Mouse (Mus musculus): ENCODE results near the gene Phactr2. TPM values are rescaled to one million over a fixed set of nuclear protein-coding genes. Genes with fewer than 3 reads are reported as not detected.

Gene Phactr2
- total and polyA plus RNA-seq, 3 experiments, result not detected

DNA sequence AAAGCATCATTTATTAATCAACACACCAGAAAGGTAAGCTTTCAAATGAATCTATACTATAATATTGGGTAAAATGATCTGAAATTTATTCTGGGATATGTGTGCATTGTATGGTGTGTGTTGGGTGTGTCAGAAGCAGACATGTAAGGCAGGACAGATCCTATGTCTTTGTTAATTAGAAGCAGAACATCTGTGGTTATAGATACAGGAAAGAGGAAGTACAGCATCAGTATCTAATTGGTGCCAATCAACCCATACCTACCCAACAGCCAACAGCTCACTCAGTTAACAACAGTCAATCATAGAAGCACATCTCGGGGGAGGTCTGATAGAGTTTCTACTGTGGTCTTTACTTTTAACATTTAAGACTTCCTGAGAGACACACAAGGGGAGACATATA is 96.3 kb downstream of the Phactr2 start:
- Histone ChIP-seq H3K79me2 (ENCODE audit: control insufficient read depth, insufficient read depth, low read length, poor library complexity) (no peaks in the 10 kb centered on the region), H3K9ac (ENCODE audit: control insufficient read depth, low read depth, low read length, poor library complexity, severe bottlenecking) (no peak overlapping the region), H3K27me3 (ENCODE audit: control insufficient read depth in 1 of 2, insufficient read depth in 2 of 2, low read length in 2 of 2) (no peaks in the 10 kb centered on the region; a peak in 1 of 4 replicates), H3K27ac (ENCODE audit: control insufficient read depth, low read depth, low read length) (no peak overlapping the region), H3K4me1 (ENCODE audit: control insufficient read depth in 1 of 2, insufficient read depth in 2 of 2, low read length in 2 of 2) (no peaks in the 10 kb centered on the region), H3K36me3 (ENCODE audit: control insufficient read depth in 1 of 2, insufficient read depth in 2 of 2, low read length in 2 of 2) (no peaks in the 10 kb centered on the region), H3K4me3 (ENCODE audit: control insufficient read depth in 1 of 2, insufficient read depth in 1 of 2, low read depth in 2 of 2, low read length in 2 of 2) (no peak overlapping the region), H3K9me3 (replicated peaks; ENCODE audit: insufficient read depth, low read length) (no peaks in the 10 kb centered on the region)
- peak; percentile 10 for DNase-seq (ENCODE audit: low read depth, low spot score)
- 0 out of 4 replicates have a peak, but pooled peaks of 1 of the 2 experiments have one; percentile 9 for TF ChIP-seq EP300 (IDR thresholded peaks at IDR 0.05; ENCODE audit: low read depth in 1 of 2, low read length in 2 of 2)
- TF ChIP-seq UBTF (IDR thresholded peaks at IDR 0.05; ENCODE audit: borderline replicate concordance, insufficient read depth, low read depth, low read length), result no peak
- no peak for TF ChIP-seq MXI1 (IDR thresholded peaks at IDR 0.05; ENCODE audit: low read depth, low read length)
- no peak for TF ChIP-seq ELF1 (IDR thresholded peaks at IDR 0.05; ENCODE audit: low read depth, low read length)
- TF ChIP-seq CHD1 (IDR thresholded peaks at IDR 0.05; ENCODE audit: low read depth, low read length), result no peak
- no peak for TF ChIP-seq ZNF384 (IDR thresholded peaks at IDR 0.05; ENCODE audit: low read depth, low read length)
- no peak for TF ChIP-seq SMC3 (IDR thresholded peaks at IDR 0.05; ENCODE audit: low read depth, low read length)
- no peak for TF ChIP-seq MAX (IDR thresholded peaks at IDR 0.05; ENCODE audit: low read length)

DNA sequence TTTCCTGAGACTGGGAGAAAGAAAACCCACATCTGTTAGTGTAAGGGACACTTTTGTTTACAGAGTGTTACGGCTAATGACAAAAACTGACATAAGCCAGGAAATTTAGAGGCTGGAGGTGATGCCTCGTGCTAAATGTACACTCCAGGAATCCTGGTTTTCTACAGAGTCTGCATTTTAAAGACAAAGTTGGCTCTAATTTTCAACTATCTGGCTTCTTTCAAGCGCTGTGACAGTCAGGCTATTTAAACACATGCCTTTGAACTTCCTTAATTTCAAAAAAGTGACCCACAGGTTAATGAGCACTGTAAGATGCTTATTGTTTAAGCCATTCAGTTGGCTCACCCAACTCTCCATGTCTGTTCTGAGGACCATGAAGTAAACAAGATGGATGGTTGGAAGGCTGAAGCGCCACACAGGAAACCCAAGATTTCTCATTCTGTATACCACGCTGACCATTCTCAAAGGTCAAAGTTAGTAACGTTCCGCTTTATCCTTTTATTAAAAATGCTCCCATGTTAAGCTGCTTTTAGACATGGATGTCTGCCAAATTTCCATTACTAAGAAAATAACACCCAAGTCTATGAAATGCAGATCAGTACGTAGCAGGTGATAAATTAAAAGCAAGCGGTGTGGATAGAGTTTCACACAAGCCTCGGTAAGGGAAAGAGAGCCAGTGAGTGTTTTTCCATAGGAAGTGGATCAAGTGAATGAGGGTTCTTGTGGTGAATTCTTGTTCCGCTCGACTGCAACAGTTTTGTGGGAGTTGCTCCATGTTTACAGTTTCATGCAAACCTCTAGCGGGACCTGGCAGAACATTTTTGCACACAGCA is 97.6 kb downstream of the Phactr2 start:
- Histone ChIP-seq H3K36me3 (ENCODE audit: control insufficient read depth in 1 of 2, insufficient read depth in 2 of 2, low read length in 2 of 2) (no peaks in the 10 kb centered on the region), H3K4me1 (ENCODE audit: control insufficient read depth in 1 of 2, insufficient read depth in 2 of 2, low read length in 2 of 2) (no peaks in the 10 kb centered on the region), H3K4me3 (ENCODE audit: control insufficient read depth in 1 of 2, insufficient read depth in 1 of 2, low read depth in 2 of 2, low read length in 2 of 2) (no peak overlapping the region), H3K9me3 (replicated peaks; ENCODE audit: insufficient read depth, low read length) (no peaks in the 10 kb centered on the region), H3K27ac (ENCODE audit: control insufficient read depth, low read depth, low read length) (no peak overlapping the region), H3K79me2 (ENCODE audit: control insufficient read depth, insufficient read depth, low read length, poor library complexity) (no peaks in the 10 kb centered on the region), H3K27me3 (ENCODE audit: control insufficient read depth in 1 of 2, insufficient read depth in 2 of 2, low read length in 2 of 2) (no peaks in the 10 kb centered on the region; a peak in 1 of 4 replicates), H3K9ac (ENCODE audit: control insufficient read depth, low read depth, low read length, poor library complexity, severe bottlenecking) (no peak overlapping the region)
- TF ChIP-seq E2F4 (IDR thresholded peaks at IDR 0.05; ENCODE audit: borderline replicate concordance, low read depth, low read length), result no peak
- no peak for TF ChIP-seq KAT2A (conservative IDR thresholded peaks at IDR 0.05; ENCODE audit: low read depth, low read length)
- no peak for TF ChIP-seq ZMIZ1 (IDR thresholded peaks at IDR 0.05; ENCODE audit: low read depth, low read length)
- no peak for TF ChIP-seq ZKSCAN1 (IDR thresholded peaks at IDR 0.05; ENCODE audit: low read depth, low read length)
- TF ChIP-seq MAZ (IDR thresholded peaks at IDR 0.05; ENCODE audit: low read depth, low read length), result no peak
- no peak for TF ChIP-seq ETS1 (IDR thresholded peaks at IDR 0.05; ENCODE audit: low read depth, low read length)
- no peak for TF ChIP-seq ZC3H11A (IDR thresholded peaks at IDR 0.05; ENCODE audit: low read depth, low read length)
- TF ChIP-seq BHLHE40 (IDR thresholded peaks at IDR 0.05; ENCODE audit: borderline replicate concordance, low read depth, low read length), result no peak
- DNase-seq (ENCODE audit: low read depth, low spot score), result no peak
